Mouse (Mus musculus) hindbrain, embryonic 14.5 days (tissue): ENCODE measurements around the gene Ano10. TPM values are rescaled to one million over a fixed set of nuclear protein-coding genes. Genes with fewer than 3 reads are reported as not detected.

Source experiments
- ATAC-seq: fragments of 200-750 bp; cut with Nextera tagmentation; 2 replicates; pipeline ENCODE4 v1.8.0; 2017; ENCODE audit warnings: moderate number of reproducible peaks, mild to moderate bottlenecking, moderate TSS enrichment, moderate library complexity; ENCODE audit not compliant: low FRiP score
- DNase-seq: peaks from one replicate; pipeline ENCODE4 v3.0.0-alpha.2; 2015; ENCODE audit warnings: low spot score
- H3K27ac ChIP-seq: fragments of 300-500 bp; sonication (generic); 2 replicates; pipeline ENCODE4 v1.5.1; 2014; ENCODE audit warnings: mild to moderate bottlenecking, moderate library complexity
- H3K27me3 ChIP-seq: fragments of 300-500 bp; sonication (generic); 2 replicates; pipeline ENCODE4 v1.6.1; 2014; ENCODE audit warnings: mild to moderate bottlenecking, low read length, mixed read lengths; ENCODE audit not compliant: control insufficient read depth, insufficient read depth
- H3K36me3 ChIP-seq: fragments of 300-500 bp; sonication (generic); replicated peaks from 2 replicates; pipeline ENCODE4 v1.6.1; 2014; ENCODE audit not compliant: control insufficient read depth, insufficient read depth
- H3K4me1 ChIP-seq: fragments of 300-500 bp; sonication (generic); replicated peaks from 2 replicates; pipeline ENCODE4 v1.6.1; 2014; ENCODE audit warnings: antibody characterized with exemption, low read length, mixed read lengths; ENCODE audit not compliant: control insufficient read depth, insufficient read depth
- H3K4me2 ChIP-seq: fragments of 300-500 bp; sonication (generic); replicated peaks from 2 replicates; pipeline ENCODE4 v1.6.1; 2014; ENCODE audit warnings: mild to moderate bottlenecking, moderate library complexity
- H3K4me3 ChIP-seq: fragments of 300-500 bp; sonication (generic); replicated peaks from 2 replicates; pipeline ENCODE4 v1.5.1; 2014; ENCODE audit warnings: mild to moderate bottlenecking, low read length
- H3K9ac ChIP-seq: fragments of 300-500 bp; sonication (generic); 2 replicates; pipeline ENCODE4 v1.6.1; 2014
- H3K9me3 ChIP-seq: fragments of 300-500 bp; sonication (generic); 2 replicates; pipeline ENCODE4 v1.6.1; 2016; ENCODE audit warnings: low read length; ENCODE audit not compliant: control insufficient read depth
- WGBS: fragments of 180-500 bp; shearing (Covaris S2); extraction: QIAGEN DNeasy Blood & Tissue Kit; methylation state at CpG from one replicate; pipeline ENCODE4 v1.1.7; 2014; 5-methylcytosine and 5-hydroxymethylcytosine counted together
- polyA plus RNA-seq: library from polyadenylated mRNA; unstranded; fragments of >200 nt; fragmentation: Nextera tagmentation; extraction: Ambion mirVana; gene quantifications from 2 replicates; pipeline ENCODE4 v1.2.1, GENCODE M21; 2014

The Ano10 gene
- polyA plus RNA-seq, 1 experiment from 2014 or later = 43.6 TPM

DNA sequence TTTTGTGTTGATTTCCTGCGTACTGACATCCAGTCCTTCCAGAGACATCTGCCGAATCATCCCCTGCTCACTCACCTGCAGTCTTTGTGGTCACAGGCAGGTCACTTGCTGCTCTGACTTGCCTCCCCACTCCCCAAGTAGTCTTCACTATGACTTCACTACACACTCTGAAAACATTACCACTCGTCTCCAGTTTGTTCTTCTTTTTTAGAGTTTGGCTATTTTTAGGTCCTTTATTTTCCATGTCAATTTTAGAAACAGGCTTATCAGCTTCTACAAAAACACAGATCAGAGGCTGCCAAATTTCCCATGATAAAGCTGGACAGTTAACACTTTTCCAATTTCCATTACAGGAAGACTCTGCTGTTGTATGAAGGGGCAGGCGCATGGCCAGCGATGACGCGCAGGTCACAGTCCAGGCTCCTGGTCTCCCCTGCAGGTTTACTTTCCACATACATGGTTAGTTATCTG lies 106.7 kb downstream of the Ano10 start:
- H3K9me3 ChIP-seq = no peaks in the 10 kb centered on the region
- no peak overlapping the region for H3K4me3 ChIP-seq
- no peak overlapping the region for H3K27ac ChIP-seq
- no peak for DNase-seq
- no peak overlapping the region for H3K9ac ChIP-seq
- no peaks in the 10 kb centered on the region for H3K27me3 ChIP-seq
- no peak overlapping the region for H3K4me2 ChIP-seq
- no peaks in the 10 kb centered on the region for H3K4me1 ChIP-seq
- H3K36me3 ChIP-seq = 0 out of 2 replicates have a peak, but pooled peaks cover 4% of the 10 kb centered on the region
- no peak for ATAC-seq
- WGBS = 89% methylated on average over 7 of the region's 7 CpGs

DNA sequence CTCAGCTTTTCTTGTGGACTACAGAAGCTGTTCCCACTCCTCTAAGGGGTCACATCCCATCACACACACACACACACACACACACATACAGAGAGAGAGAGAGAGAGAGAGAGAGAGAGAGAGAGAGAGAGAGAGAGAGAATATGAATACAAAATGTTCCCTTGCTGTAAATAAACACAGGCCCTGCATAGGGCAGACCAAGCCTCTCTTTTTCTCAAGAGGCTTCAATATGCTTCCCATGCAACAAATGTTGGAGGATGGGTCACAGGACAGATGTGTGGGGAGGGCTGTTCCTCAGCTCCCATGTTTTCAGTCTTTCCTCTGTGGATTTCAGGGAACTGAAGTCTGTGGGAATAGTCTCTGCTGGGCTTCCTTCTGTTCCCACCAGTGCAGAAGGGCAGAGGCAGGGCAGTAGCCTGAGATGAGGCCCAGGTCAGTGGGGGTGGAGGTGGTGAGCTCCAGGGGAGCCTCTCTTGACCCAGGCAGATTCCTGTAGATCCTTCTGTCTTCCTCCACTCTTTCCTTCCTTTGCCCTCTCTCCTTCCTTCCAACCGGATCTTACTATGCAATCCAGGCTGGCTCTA lies 107.5 kb downstream of the Ano10 start:
- Histone ChIP-seq H3K27me3 (no peaks in the 10 kb centered on the region), H3K36me3 (peaks cover 4% of the 10 kb centered on the region; the same call in 1 of the 2 replicates), H3K4me2 (no peak overlapping the region), H3K9me3 (no peaks in the 10 kb centered on the region), H3K4me3 (no peak overlapping the region), H3K27ac (no peak overlapping the region), H3K9ac (no peak overlapping the region), H3K4me1 (no peaks in the 10 kb centered on the region)
- DNase-seq = no peak
- 92% methylated on average over 1 of the region's 1 CpGs for WGBS
- ATAC-seq = no peak

DNA sequence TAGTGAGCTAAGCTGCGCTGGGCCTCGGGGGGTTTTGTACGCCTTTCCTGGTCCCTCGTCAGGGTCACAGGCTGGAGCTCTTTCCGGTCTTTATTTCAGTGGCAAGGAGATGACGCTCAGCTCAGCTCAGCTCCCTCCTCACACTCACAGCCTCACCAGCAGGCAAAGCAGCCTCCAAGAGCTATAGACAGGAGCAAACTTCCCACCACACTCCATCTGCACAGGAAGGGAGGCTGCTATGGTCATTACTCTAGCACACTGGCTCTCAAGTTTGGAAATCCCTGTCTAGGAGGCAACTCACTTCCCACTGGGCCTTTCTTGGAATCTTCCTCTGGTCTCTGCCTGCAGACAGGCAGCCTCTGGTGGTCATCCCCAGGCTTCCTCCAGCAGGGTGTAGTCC lies 108.3 kb downstream of the Ano10 start:
- no peak overlapping the region for H3K27ac ChIP-seq
- H3K36me3 ChIP-seq = peaks cover 4% of the 10 kb centered on the region; the same call in 1 of the 2 replicates
- H3K4me3 ChIP-seq = no peak overlapping the region
- no peaks in the 10 kb centered on the region for H3K9me3 ChIP-seq
- H3K4me2 ChIP-seq = no peak overlapping the region
- ATAC-seq (no peak), DNase-seq (no peak)
- WGBS = 74% methylated on average over 6 of the region's 6 CpGs
- no peaks in the 10 kb centered on the region for H3K27me3 ChIP-seq
- no peaks in the 10 kb centered on the region for H3K4me1 ChIP-seq
- H3K9ac ChIP-seq = no peak overlapping the region

DNA sequence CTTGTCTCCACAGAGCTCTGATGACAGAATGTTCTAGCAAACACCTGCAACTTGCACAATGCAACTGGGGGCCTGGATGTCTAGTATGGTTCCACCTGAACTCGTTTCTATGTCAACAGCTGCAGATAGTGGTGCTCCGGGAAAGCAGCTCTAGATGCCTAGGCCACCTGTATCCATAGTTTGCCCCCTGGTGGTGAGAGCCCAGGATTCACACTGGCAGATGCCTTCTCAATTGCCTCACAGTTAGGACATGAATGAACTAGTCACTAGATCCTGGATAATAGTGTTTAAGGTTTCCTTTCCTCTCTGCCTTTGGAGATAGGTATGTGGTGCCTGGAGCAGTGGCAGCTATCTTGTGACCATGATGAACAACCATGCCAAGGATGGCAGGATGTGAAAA lies 109.2 kb downstream of the Ano10 start:
- Histone ChIP-seq H3K9me3 (no peaks in the 10 kb centered on the region), H3K4me2 (no peak overlapping the region), H3K27ac (no peak overlapping the region), H3K4me1 (no peaks in the 10 kb centered on the region), H3K9ac (no peak overlapping the region), H3K27me3 (no peaks in the 10 kb centered on the region), H3K4me3 (no peak overlapping the region), H3K36me3 (peaks cover 4% of the 10 kb centered on the region)
- WGBS = 33% methylated on average over 2 of the region's 2 CpGs
- ATAC-seq = no peak
- DNase-seq = peak; percentile 71

DNA sequence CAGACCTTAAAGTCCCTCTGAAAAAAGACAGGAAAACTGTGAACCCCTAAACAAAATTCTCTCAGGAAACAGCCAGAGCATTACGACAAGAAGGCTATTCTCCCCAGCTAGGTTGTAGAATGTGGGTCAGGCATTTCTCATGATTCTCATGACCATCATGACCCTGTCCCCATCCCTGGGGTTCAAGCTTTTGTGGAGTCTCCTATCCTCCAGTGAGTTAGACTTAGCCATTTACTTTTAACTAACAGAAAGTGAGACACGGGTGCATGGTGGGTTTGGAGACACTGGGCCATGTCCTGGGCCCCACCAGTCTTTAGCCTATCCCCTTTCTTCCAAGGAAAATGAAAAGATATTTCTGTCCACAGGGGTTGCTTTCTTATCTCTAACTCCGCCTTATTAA lies 109.9 kb downstream of the Ano10 start:
- DNase-seq (no peak), ATAC-seq (no peak)
- 86% methylated on average over 3 of the region's 3 CpGs for WGBS
- no peaks in the 10 kb centered on the region; the same call in none of the 2 replicates for H3K36me3 ChIP-seq
- no peak overlapping the region for H3K27ac ChIP-seq
- no peaks in the 10 kb centered on the region for H3K4me1 ChIP-seq
- H3K27me3 ChIP-seq = no peaks in the 10 kb centered on the region
- H3K9me3 ChIP-seq = no peaks in the 10 kb centered on the region
- H3K4me3 ChIP-seq = no peak overlapping the region
- no peak overlapping the region for H3K4me2 ChIP-seq
- no peak overlapping the region for H3K9ac ChIP-seq

DNA sequence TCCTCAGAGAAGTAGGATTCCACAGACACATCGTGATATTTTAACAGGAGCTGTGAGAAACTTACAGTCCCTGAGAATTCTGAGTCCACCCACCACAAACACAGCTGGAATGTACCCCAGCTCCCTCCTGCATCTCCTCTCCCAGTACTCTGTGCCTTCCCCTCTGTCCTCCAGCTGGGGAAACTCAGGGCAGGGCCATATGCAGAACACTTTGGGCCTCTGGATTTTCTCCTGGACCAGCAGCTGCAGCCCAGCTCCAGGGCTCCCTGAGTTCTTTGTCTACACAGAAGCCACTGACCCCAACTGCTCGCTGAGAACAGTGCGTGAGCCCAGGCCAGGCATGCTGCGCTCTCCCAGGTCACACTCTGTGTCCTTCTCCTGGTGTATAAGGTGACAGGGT lies 111.1 kb downstream of the Ano10 start:
- H3K4me1 ChIP-seq = no peaks in the 10 kb centered on the region
- H3K27me3 ChIP-seq = no peaks in the 10 kb centered on the region
- 75% methylated on average over 4 of the region's 4 CpGs for WGBS
- no peak overlapping the region for H3K27ac ChIP-seq
- no peaks in the 10 kb centered on the region; the same call in none of the 2 replicates for H3K36me3 ChIP-seq
- no peaks in the 10 kb centered on the region for H3K9me3 ChIP-seq
- ATAC-seq = no peak
- DNase-seq = no peak
- H3K4me2 ChIP-seq = no peak overlapping the region
- H3K9ac ChIP-seq = no peak overlapping the region
- H3K4me3 ChIP-seq = no peak overlapping the region

DNA sequence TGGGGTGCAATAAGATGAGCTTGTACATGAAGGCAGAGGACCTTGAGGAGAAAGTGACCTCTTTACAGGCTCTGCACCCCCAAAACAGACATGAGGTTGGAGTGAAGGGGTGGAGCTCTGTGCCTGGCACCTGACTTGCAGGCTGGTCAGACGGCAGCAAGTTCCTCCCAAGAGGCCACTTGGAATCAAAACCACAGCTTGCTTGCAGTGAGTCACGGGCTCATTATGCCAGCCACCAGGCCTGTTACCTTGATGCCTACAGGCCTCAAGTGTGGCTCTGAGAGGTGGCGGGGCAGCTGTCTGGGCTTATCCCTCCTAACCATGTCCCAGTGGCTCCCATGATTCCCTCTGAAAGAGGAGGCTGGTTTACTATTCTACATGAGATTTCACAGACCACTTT lies 114.1 kb downstream of the Ano10 start:
- no peaks in the 10 kb centered on the region for H3K9me3 ChIP-seq
- H3K36me3 ChIP-seq = no peaks in the 10 kb centered on the region; the same call in none of the 2 replicates
- ATAC-seq (no peak), DNase-seq (no peak)
- 78% methylated on average over 3 of the region's 3 CpGs for WGBS
- no peak overlapping the region for H3K4me3 ChIP-seq
- no peak overlapping the region for H3K4me2 ChIP-seq
- no peak overlapping the region for H3K27ac ChIP-seq
- H3K27me3 ChIP-seq = no peaks in the 10 kb centered on the region
- H3K9ac ChIP-seq = no peak overlapping the region
- H3K4me1 ChIP-seq = no peaks in the 10 kb centered on the region

DNA sequence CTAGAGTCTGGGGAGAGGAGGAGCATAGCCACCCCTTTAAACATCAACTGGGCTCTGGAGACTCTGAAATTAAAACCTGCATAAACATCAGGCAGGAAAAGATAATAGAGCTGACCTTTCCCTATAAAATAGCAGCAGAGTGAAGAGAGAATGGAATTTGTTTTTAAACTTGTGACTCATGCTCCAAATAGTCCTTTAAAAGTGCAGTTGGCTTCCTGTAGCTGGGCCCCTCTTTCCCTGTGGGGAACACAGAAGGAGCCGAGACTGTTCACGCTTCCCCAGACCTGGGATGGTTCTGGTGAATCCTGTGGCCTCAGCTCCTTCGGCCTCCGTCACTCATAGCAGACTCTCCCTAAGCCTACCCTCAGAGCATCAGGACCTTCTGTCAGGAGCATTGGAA lies 115.8 kb downstream of the Ano10 start:
- WGBS = 61% methylated on average over 4 of the region's 4 CpGs
- Histone ChIP-seq H3K9ac (no peak overlapping the region), H3K9me3 (no peaks in the 10 kb centered on the region), H3K27ac (no peak overlapping the region), H3K27me3 (no peaks in the 10 kb centered on the region), H3K4me2 (no peak overlapping the region), H3K36me3 (no peaks in the 10 kb centered on the region; the same call in none of the 2 replicates), H3K4me3 (no peak overlapping the region), H3K4me1 (0 out of 2 replicates have a peak, but pooled peaks cover 4% of the 10 kb centered on the region)
- ATAC-seq (no peak), DNase-seq (no peak)

DNA sequence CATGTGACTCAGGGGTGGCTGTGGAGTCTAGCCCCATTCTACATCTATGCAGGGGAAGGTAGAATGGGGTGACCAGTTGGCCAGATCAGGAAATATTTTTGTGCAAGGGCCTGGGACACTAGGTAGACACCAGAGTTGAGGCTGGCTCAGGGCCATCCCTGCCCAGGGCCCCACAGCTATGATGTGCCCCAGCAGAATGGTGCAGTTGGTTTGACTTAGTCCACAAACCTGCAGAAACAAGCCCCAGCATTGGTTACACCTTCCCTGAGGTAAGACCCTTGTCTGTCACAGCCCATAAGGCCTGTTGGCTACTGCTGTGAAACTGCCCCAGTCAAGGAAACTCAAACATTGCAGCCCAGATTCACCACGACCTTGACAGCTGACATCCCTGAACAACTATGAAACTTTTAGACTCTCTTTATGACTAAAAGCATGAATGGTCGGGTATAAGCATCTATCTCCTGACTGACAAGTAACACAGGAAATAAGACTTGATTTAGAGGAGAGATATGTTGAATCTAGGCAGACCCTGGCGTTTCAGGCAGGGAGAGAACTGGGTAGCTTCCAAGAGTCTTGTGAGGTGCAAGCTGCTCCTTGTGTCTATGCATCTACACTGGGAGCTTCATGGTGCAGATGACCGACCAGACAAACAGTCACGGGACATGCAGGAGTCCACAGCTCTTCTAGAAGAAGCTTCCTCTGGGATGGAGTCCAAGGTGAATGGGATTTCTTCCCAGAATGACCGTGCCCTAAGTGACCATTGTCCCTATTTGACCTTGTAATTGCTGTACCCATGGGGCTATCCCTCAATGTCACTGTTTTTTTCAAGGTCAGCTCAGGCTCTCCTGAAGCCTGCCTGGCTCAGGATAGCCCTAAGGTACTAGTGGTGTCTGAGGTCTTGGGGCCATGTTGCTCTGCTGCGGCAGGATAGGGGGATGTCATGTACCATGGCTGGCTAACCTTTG lies 116.7 kb downstream of the Ano10 start:
- ATAC-seq = no peak

More for the DNA sequence above, 116.7 kb downstream of the Ano10 start:
- H3K9me3 ChIP-seq = no peaks in the 10 kb centered on the region
- 83% methylated on average over 7 of the region's 7 CpGs for WGBS
- no peak overlapping the region for H3K4me2 ChIP-seq
- H3K27me3 ChIP-seq = no peaks in the 10 kb centered on the region
- no peak overlapping the region for H3K27ac ChIP-seq
- no peak overlapping the region for H3K4me3 ChIP-seq
- H3K9ac ChIP-seq = no peak overlapping the region
- peaks cover 5% of the 10 kb centered on the region for H3K36me3 ChIP-seq
- DNase-seq = no peak
- H3K4me1 ChIP-seq = 0 out of 2 replicates have a peak, but pooled peaks cover 5% of the 10 kb centered on the region
